Mouse (Mus musculus) ES-Bruce4 (cell line): ENCODE data around the gene Hydin.

Source experiments
- CTCF ChIP-seq: IDR thresholded peaks from one replicate; pipeline ENCODE4 v1.8.1; 2011; ENCODE audit warnings: low read depth, low read length
- EP300 ChIP-seq: IDR thresholded peaks from 2 replicates; pipeline ENCODE4 v1.6.1; 2011; ENCODE audit warnings: low read depth, low read length; ENCODE audit not compliant: insufficient read depth

DNA sequence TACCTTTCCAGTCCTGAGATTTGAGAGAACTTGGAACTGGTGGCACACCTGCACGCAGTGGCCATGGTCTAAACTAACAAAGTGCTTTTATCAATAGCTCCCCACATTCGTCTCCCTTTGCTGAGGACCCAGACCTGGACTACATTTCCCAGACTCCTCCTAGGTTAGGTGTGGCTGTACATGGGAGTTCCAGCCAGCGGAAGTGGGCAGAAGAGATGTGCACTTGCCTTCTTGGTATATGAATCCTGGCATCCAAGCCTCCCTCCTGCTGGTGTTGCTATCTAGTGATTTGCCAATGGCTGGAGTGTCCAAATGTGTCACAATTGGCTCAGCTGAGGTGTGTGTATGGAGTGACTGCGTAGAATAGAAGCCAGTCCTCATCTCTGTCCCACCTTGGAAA, 173.8 kb downstream of the Hydin start:
- TF ChIP-seq CTCF = no peak
- TF ChIP-seq EP300 = no peak
